Mouse (Mus musculus): Measurements from ENCODE around the gene Prr7. TPM values are rescaled to one million over a fixed set of nuclear protein-coding genes. Genes with fewer than 3 reads are reported as not detected.

Prr7 gene
- total and polyA plus RNA-seq, 3 experiments, result 0.60 to 1.2 (median 0.89) TPM

DNA sequence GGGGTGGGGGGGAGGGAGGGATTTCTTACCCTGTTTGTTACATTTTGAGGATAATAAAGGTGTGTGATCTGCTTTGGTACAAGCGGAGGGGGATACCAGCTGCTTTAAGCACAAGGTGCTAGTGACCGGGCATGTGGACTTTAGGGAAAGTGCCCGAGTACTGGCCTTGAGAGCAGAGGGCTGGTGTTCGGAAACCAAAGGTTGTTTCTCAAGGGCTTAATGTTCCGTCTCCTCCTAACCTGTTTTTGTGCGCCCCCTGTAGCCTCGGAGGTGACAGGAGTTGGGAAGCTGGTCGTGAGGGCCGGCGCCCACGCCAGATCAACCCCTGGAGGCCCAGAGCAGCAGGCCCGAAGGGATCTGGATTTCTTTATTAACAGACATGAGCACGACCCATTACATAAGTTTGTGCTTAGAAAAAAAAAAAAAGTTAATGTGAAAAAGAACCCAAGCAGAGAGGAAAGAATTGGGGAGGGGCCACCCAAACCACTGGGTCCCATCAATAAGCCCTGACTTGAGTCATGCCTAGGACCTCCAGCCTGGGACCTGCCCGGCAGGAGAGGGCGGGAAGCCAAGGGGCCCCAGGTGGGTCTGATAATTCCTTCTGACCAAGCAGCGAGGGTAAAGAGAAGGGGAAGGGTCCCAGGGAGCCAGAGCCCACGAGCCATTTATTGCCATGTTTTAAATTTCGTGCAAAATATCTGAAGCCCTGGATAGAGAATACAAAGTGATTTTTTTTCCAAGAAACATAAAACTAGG is 9.2 kb downstream of the Prr7 start (continued):
- TF ChIP-seq JUND (conservative IDR thresholded peaks at IDR 0.05; ENCODE audit: low read depth, low read length) (no peak), ELF1 (IDR thresholded peaks at IDR 0.05; ENCODE audit: low read depth, low read length) (0 out of 2 replicates have a peak, but pooled peaks have one; percentile 25), UBTF (IDR thresholded peaks at IDR 0.05; ENCODE audit: low read depth, low read length) (no peak), MAX (IDR thresholded peaks at IDR 0.05; ENCODE audit: low read length) (no peak), GABPA (IDR thresholded peaks at IDR 0.05; ENCODE audit: insufficient replicate concordance, low read depth, low read length) (no peak), NELFE (IDR thresholded peaks at IDR 0.05; ENCODE audit: low read depth, low read length) (peak; percentile 51; the same call in 1 of the 2 replicates), KAT2A (IDR thresholded peaks at IDR 0.05; ENCODE audit: insufficient replicate concordance, low read length) (no peak), SIN3A (IDR thresholded peaks at IDR 0.05; ENCODE audit: low read length) (no peak; the same call in none of the 2 replicates), EP300 (IDR thresholded peaks at IDR 0.05; ENCODE audit: low read length) (no peak), MAFK (IDR thresholded peaks at IDR 0.05; ENCODE audit: insufficient replicate concordance, low read length) (no peak), USF1 (IDR thresholded peaks at IDR 0.05; ENCODE audit: low read depth, low read length) (no peak), MEF2A (IDR thresholded peaks at IDR 0.05; ENCODE audit: borderline replicate concordance, low read depth, low read length) (no peak; the same call in 1 of the 2 replicates), ZMIZ1 (IDR thresholded peaks at IDR 0.05; ENCODE audit: low read depth, low read length) (no peak), MYC (IDR thresholded peaks at IDR 0.05; ENCODE audit: low read depth, low read length) (peak; percentile 53; the same call in 1 of the 2 replicates), SMC3 (IDR thresholded peaks at IDR 0.05; ENCODE audit: low read depth, low read length) (peak; percentile 64)

DNA sequence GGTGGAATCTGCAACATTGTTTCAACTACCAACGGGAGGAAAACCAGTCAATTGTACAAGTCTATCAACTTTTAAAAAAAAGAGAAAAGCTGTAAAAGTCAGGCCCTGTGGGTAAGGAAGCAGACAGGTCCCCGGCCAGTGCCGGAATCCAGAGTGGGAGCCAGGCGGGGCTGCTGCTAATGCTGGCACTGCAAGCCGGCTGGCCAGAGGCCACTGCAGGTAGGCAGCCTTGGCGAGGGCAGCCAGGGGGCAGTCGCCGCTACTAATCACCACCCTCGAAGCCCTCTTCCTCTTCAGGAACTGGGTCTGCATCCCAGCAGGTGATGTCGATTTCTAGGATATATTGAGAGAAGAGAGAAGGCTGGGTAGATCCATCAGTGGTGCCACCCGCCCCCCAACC is 9.9 kb downstream of the Prr7 start:
- Histone ChIP-seq H3K36me3 (replicated peaks in 1 of 2; ENCODE audit: control insufficient read depth in 1 of 2, insufficient read depth in 1 of 2, low read length in 1 of 2) (no peaks in the 10 kb centered on the region), H3K4me3 (replicated peaks in 1 of 3; ENCODE audit: low read depth in 2 of 3, low read length in 2 of 3, poor library complexity in 1 of 3) (no peak overlapping the region), H3K27ac (ENCODE audit: insufficient read depth, low read depth) (no peak overlapping the region), H3K9ac (ENCODE audit: insufficient read depth, low read depth) (no peak overlapping the region), H3K4me1 (ENCODE audit: control insufficient read depth in 1 of 2, insufficient read depth in 2 of 2) (peaks cover 6 to 33% of the 10 kb centered on the region in 2 experiments; a peak in 3 of 4 replicates), H3K9me3 (replicated peaks; ENCODE audit: low read length) (peaks cover 4% of the 10 kb centered on the region), H3K27me3 (replicated peaks) (peaks cover 74% of the 10 kb centered on the region), H3K79me2 (replicated peaks; ENCODE audit: control insufficient read depth, extremely low read depth, insufficient read depth, poor library complexity, severe bottlenecking) (no peaks in the 10 kb centered on the region), H3K4me2 (ENCODE audit: insufficient read depth, low read depth, poor library complexity, severe bottlenecking) (no peak overlapping the region)
- no peak for TF ChIP-seq GABPA (IDR thresholded peaks at IDR 0.05; ENCODE audit: insufficient replicate concordance, low read depth, low read length)
- TF ChIP-seq NRF1 (IDR thresholded peaks at IDR 0.05; ENCODE audit: low read depth, low read length), result no peak
- no peak for TF ChIP-seq JUND (conservative IDR thresholded peaks at IDR 0.05; ENCODE audit: low read depth, low read length)
- no peak for TF ChIP-seq MXI1 (IDR thresholded peaks at IDR 0.05; ENCODE audit: low read depth, low read length)
- peak in 1 of 2 experiments; percentile 24; a peak in 2 of 4 replicates for TF ChIP-seq CTCF (conservative IDR thresholded peaks at IDR 0.05 in 1 of 2, IDR thresholded peaks at IDR 0.05 in 1 of 2; ENCODE audit: low read depth in 2 of 2, low read length in 2 of 2)
- no peak for TF ChIP-seq RAD21 (IDR thresholded peaks at IDR 0.05; ENCODE audit: low read depth, low read length)
- no peak for TF ChIP-seq RCOR1 (conservative IDR thresholded peaks at IDR 0.05; ENCODE audit: low read depth, low read length)
- no peak for TF ChIP-seq BHLHE40 (IDR thresholded peaks at IDR 0.05; ENCODE audit: low read depth, low read length)
- in situ Hi-C loops (cut with MboI; ENCODE audit: low pct_ligation_motif_present, low pct_unique_long_range_greater_than_20kb, low sequenced_read_pairs) (no loop called here), dilution Hi-C loops (cut with MboI; ENCODE audit: extremely low pct_ligation_motif_present, extremely low pct_unique_long_range_greater_than_20kb, low sequenced_read_pairs) (no loop called here)
- no peak for DNase-seq (ENCODE audit: extremely low read depth)
